Mouse (Mus musculus) embryonic facial prominence, embryonic 15.5 days (tissue): Measurements from ENCODE around the gene Ephb2. TPM values are rescaled to one million over a fixed set of nuclear protein-coding genes. Genes with fewer than 3 reads are reported as not detected.

ENCODE experiments used
- ATAC-seq: fragments of 200-750 bp; cut with Nextera tagmentation; 2 replicates; pipeline ENCODE4 v1.8.0; 2017; ENCODE audit warnings: low read depth, moderate TSS enrichment; ENCODE audit not compliant: insufficient number of reproducible peaks, low FRiP score, low TSS enrichment
- H3K27ac ChIP-seq: fragments of 300-500 bp; sonication (generic); replicated peaks from 2 replicates; pipeline ENCODE4 v1.5.1; 2015; ENCODE audit warnings: mild to moderate bottlenecking, inconsistent platforms
- H3K27me3 ChIP-seq: fragments of 300-500 bp; sonication (generic); 2 replicates; pipeline ENCODE4 v1.6.1; 2015; ENCODE audit warnings: inconsistent platforms
- H3K36me3 ChIP-seq: fragments of 300-500 bp; sonication (generic); 2 replicates; pipeline ENCODE4 v1.6.1; 2015; ENCODE audit warnings: mild to moderate bottlenecking, inconsistent platforms
- H3K4me1 ChIP-seq: fragments of 300-500 bp; sonication (generic); 2 replicates; pipeline ENCODE4 v1.6.1; 2015; ENCODE audit warnings: inconsistent platforms
- H3K4me2 ChIP-seq: fragments of 300-500 bp; sonication (generic); replicated peaks from 2 replicates; pipeline ENCODE4 v1.6.1; 2015; ENCODE audit warnings: mild to moderate bottlenecking, inconsistent platforms
- H3K4me3 ChIP-seq: fragments of 300-500 bp; sonication (generic); replicated peaks from 2 replicates; pipeline ENCODE4 v1.5.1; 2015; ENCODE audit warnings: mild to moderate bottlenecking, inconsistent platforms
- H3K9ac ChIP-seq: fragments of 300-500 bp; sonication (generic); 2 replicates; pipeline ENCODE4 v1.6.1; 2015; ENCODE audit warnings: inconsistent platforms
- H3K9me3 ChIP-seq: fragments of 300-500 bp; sonication (generic); replicated peaks from 2 replicates; pipeline ENCODE4 v1.6.1; 2016; ENCODE audit warnings: inconsistent platforms
- WGBS: fragments of 180-500 bp; shearing (Covaris S2); methylation state at CpG from one replicate; pipeline ENCODE4 v1.1.7; 2015; 5-methylcytosine and 5-hydroxymethylcytosine counted together
- polyA plus RNA-seq: library from polyadenylated mRNA; unstranded; fragments of >200 nt; fragmentation: Nextera tagmentation; extraction: Ambion mirVana; gene quantifications from 2 replicates; pipeline ENCODE4 v1.2.1, GENCODE M21; 2015

Ephb2 gene
- polyA plus RNA-seq, 1 experiment from 2014 or later, result 13.1 TPM

DNA sequence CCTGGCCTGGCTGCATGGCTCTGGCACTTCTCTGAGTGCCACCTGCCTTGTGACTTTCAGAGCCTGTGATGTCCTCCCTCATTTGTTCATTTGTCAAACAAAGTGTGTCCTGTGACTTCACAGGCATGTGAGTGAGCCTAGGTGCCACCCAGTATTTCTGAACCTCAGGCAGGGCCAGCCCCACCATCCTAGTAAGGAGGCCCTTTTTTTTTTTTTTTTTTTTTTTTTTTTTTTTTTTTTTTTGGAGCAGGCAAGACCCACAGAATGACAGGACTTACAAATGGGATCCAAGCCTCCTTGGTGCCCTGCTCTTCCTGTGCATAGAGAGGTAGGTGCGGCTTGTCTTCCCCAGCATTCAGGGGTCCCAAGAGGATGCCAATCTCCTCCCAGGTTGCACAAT lies 89.3 kb downstream of the Ephb2 start:
- H3K9ac ChIP-seq, result no peak overlapping the region
- no peak overlapping the region for H3K4me3 ChIP-seq
- no peak for ATAC-seq
- no peak overlapping the region for H3K4me2 ChIP-seq
- 76% methylated on average over 1 of the region's 1 CpGs for WGBS
- H3K27me3 ChIP-seq, result no peaks in the 10 kb centered on the region; the same call in 1 of the 2 replicates
- peaks cover 54% of the 10 kb centered on the region for H3K4me1 ChIP-seq
- no peaks in the 10 kb centered on the region for H3K36me3 ChIP-seq
- no peak overlapping the region for H3K27ac ChIP-seq
- no peaks in the 10 kb centered on the region for H3K9me3 ChIP-seq

DNA sequence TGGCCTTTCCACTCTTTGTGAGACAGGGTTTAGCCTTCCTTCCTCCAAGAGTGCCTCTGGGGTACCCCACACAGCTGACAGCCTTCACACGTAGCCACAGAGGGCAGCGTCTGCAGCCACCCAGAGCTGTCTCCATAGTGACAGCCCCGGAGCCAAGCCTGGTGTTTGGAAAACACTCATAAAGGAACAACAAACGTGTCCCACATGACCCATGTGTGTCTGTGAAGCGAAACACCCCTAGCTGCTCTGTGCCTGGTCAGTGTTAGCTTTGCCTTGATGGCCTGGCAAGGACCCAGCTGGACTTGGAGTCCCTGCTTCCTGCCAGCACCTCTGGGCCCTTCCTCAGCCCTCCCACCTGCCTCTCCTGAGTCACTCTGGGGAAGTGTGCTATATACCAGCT lies 93.1 kb downstream of the Ephb2 start:
- 19% methylated on average over 5 of the region's 5 CpGs for WGBS
- Histone ChIP-seq H3K36me3 (no peaks in the 10 kb centered on the region), H3K27me3 (no peaks in the 10 kb centered on the region), H3K9me3 (no peaks in the 10 kb centered on the region), H3K27ac (0 out of 2 replicates have a peak overlapping the region, but pooled peaks have one; percentile 40), H3K4me3 (no peak overlapping the region), H3K4me2 (no peak overlapping the region), H3K9ac (no peak overlapping the region), H3K4me1 (peaks cover 29% of the 10 kb centered on the region)
- ATAC-seq, result peak; percentile 16; the same call in 1 of the 2 replicates

- Histone ChIP-seq H3K27me3 (no peaks in the 10 kb centered on the region), H3K27ac (peak overlapping the region; percentile 40; the same call in 1 of the 2 replicates), H3K4me2 (no peak overlapping the region), H3K36me3 (no peaks in the 10 kb centered on the region), H3K4me1 (peaks cover 30% of the 10 kb centered on the region), H3K9ac (no peak overlapping the region), H3K9me3 (no peaks in the 10 kb centered on the region), H3K4me3 (no peak overlapping the region)
- ATAC-seq, result no peak
- WGBS, result 58% methylated on average over 14 of the region's 14 CpGs
Observed at GRCm38 (mm10) chr4:136741840-136742239, 93.9 kb downstream of the Ephb2 start.

GRCm38 (mm10) chr4:136740963-136741362 lies 94.8 kb downstream of the Ephb2 start:
- Histone ChIP-seq H3K27me3 (no peaks in the 10 kb centered on the region), H3K27ac (no peak overlapping the region), H3K4me3 (no peak overlapping the region), H3K36me3 (no peaks in the 10 kb centered on the region), H3K9me3 (no peaks in the 10 kb centered on the region), H3K9ac (no peak overlapping the region), H3K4me2 (no peak overlapping the region), H3K4me1 (peaks cover 35% of the 10 kb centered on the region)
- no peak for ATAC-seq
- 94% methylated on average over 5 of the region's 5 CpGs for WGBS

- H3K27ac ChIP-seq, result no peak overlapping the region
- H3K36me3 ChIP-seq, result no peaks in the 10 kb centered on the region
- no peak overlapping the region for H3K4me3 ChIP-seq
- no peaks in the 10 kb centered on the region for H3K9me3 ChIP-seq
- no peak overlapping the region for H3K4me2 ChIP-seq
- H3K4me1 ChIP-seq, result peaks cover 39% of the 10 kb centered on the region
- no peak for ATAC-seq
- no peak overlapping the region for H3K9ac ChIP-seq
- no peaks in the 10 kb centered on the region for H3K27me3 ChIP-seq
- 19% methylated on average over 11 of the region's 11 CpGs for WGBS
Observed at GRCm38 (mm10) chr4:136739189-136739588, 96.6 kb downstream of the Ephb2 start.

DNA sequence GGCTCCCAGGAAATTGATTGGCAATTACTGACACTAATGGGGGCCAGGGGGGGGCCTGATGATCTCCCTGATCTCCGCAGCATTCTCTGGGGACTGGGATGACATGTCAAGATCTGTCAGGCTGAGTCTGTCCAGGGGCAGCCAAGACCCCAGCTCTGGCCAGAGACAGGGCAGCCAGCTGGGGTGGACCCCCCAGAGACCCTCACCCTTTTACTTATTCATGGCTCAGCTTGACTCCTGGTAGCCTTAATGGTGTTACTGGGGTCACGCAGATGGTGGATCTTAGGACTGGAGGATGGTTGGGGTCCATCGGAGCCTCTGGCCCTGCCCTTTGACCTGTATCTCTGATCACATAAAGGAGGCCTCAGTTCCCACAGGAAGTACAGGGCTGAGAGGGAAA lies 97.5 kb downstream of the Ephb2 start:
- no peak overlapping the region for H3K9ac ChIP-seq
- H3K4me3 ChIP-seq, result no peak overlapping the region
- no peak for ATAC-seq
- no peaks in the 10 kb centered on the region for H3K36me3 ChIP-seq
- no peaks in the 10 kb centered on the region for H3K27me3 ChIP-seq
- H3K4me1 ChIP-seq, result peaks cover 41% of the 10 kb centered on the region
- H3K9me3 ChIP-seq, result no peaks in the 10 kb centered on the region
- H3K4me2 ChIP-seq, result no peak overlapping the region
- H3K27ac ChIP-seq, result no peak overlapping the region
- WGBS, result 62% methylated on average over 3 of the region's 3 CpGs

- Histone ChIP-seq H3K4me3 (no peak overlapping the region), H3K4me1 (peaks cover 45% of the 10 kb centered on the region), H3K27me3 (no peaks in the 10 kb centered on the region), H3K4me2 (no peak overlapping the region), H3K9me3 (no peaks in the 10 kb centered on the region), H3K36me3 (no peaks in the 10 kb centered on the region), H3K9ac (no peak overlapping the region), H3K27ac (no peak overlapping the region)
- ATAC-seq, result no peak
- 55% methylated on average over 4 of the region's 4 CpGs for WGBS
Observed at GRCm38 (mm10) chr4:136735856-136736255, 99.9 kb downstream of the Ephb2 start.

- no peak overlapping the region for H3K9ac ChIP-seq
- 64% methylated on average over 15 of the region's 15 CpGs for WGBS
- no peaks in the 10 kb centered on the region for H3K9me3 ChIP-seq
- no peaks in the 10 kb centered on the region for H3K36me3 ChIP-seq
- ATAC-seq, result no peak
- peaks cover 50% of the 10 kb centered on the region for H3K4me1 ChIP-seq
- no peak overlapping the region for H3K4me2 ChIP-seq
- H3K27ac ChIP-seq, result no peak overlapping the region
- H3K4me3 ChIP-seq, result no peak overlapping the region
- no peaks in the 10 kb centered on the region for H3K27me3 ChIP-seq
Observed at GRCm38 (mm10) chr4:136734210-136734803, 101.5 kb downstream of the Ephb2 start.

DNA sequence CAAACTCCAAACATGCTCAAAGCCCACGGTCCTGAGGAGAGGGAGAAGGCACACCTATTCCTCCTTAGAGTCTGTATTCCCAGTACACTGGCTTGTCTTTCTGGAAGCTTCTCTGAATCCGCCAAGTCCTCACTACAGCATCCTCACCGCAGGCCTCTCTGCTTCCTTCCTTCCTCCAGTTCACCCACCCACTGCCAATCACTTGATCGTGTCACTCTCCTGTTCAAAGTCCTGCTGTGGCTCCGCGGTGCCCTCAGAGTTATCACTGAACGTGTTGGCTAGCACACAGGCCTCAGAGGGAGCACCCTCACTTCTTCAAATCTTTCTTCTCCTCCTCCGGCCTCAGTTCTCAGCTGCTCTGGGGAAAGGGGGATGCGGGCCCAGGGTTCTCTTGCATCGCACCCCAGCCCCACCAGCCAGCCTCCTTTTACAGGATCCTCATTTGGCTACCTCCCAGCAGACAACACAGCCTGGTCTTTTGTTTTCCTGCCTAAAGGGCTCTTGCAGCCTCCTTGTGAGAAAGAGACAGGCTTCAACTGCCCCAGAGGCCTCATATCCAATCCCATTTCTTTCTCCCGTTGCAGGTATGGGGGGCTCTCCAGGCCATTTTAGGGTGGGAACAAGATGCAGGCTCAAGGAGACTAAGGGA lies 102.4 kb downstream of the Ephb2 start:
- Histone ChIP-seq H3K27me3 (no peaks in the 10 kb centered on the region), H3K36me3 (no peaks in the 10 kb centered on the region), H3K27ac (no peak overlapping the region; the same call in 1 of the 2 replicates), H3K9ac (no peak overlapping the region), H3K4me1 (peaks cover 47% of the 10 kb centered on the region), H3K4me3 (no peak overlapping the region), H3K4me2 (no peak overlapping the region), H3K9me3 (no peaks in the 10 kb centered on the region)
- 40% methylated on average over 11 of the region's 11 CpGs for WGBS
- 0 out of 2 replicates have a peak, but pooled peaks have one; percentile 9 for ATAC-seq

- Histone ChIP-seq H3K4me1 (peaks cover 50% of the 10 kb centered on the region), H3K27me3 (no peaks in the 10 kb centered on the region), H3K4me2 (no peak overlapping the region), H3K36me3 (no peaks in the 10 kb centered on the region), H3K9me3 (no peaks in the 10 kb centered on the region), H3K27ac (no peak overlapping the region), H3K9ac (no peak overlapping the region), H3K4me3 (no peak overlapping the region)
- 0 out of 2 replicates have a peak, but pooled peaks have one; percentile 6 for ATAC-seq
- WGBS, result 50% methylated on average over 7 of the region's 7 CpGs
Observed at GRCm38 (mm10) chr4:136732536-136733121, 103.2 kb downstream of the Ephb2 start.

GRCm38 (mm10) chr4:136731761-136732160 lies 104.0 kb downstream of the Ephb2 start:
- Histone ChIP-seq H3K9ac (no peak overlapping the region), H3K27me3 (no peaks in the 10 kb centered on the region), H3K4me1 (peaks cover 53% of the 10 kb centered on the region), H3K27ac (no peak overlapping the region; the same call in 1 of the 2 replicates), H3K4me2 (no peak overlapping the region), H3K4me3 (no peak overlapping the region), H3K36me3 (no peaks in the 10 kb centered on the region), H3K9me3 (no peaks in the 10 kb centered on the region)
- peak; percentile 51; the same call in 1 of the 2 replicates for ATAC-seq
- WGBS, result 35% methylated on average over 5 of the region's 5 CpGs
